Mouse (Mus musculus): ENCODE measurements around the gene Abcb5. TPM values are rescaled to one million over a fixed set of nuclear protein-coding genes. Genes with fewer than 3 reads are reported as not detected.

Gene Abcb5
- polyA plus RNA-seq, 1 experiment from 2014 or later, result not detected

- Histone ChIP-seq H3K27me3 (ENCODE audit: control insufficient read depth, insufficient read depth, low read length) (peaks cover 24% of the 10 kb centered on the region; the same call in 1 of the 2 replicates), H3K36me3 (ENCODE audit: control insufficient read depth, insufficient read depth, low read length) (no peaks in the 10 kb centered on the region), H3K9ac (ENCODE audit: low read length) (no peak overlapping the region), H3K4me3 (ENCODE audit: low read depth, low read length) (no peak overlapping the region), H3K27ac (replicated peaks) (no peak overlapping the region), H3K4me1 (replicated peaks; ENCODE audit: control insufficient read depth, insufficient read depth) (no peaks in the 10 kb centered on the region), H3K9me3 (ENCODE audit: control insufficient read depth, low read length) (no peaks in the 10 kb centered on the region), H3K4me2 (replicated peaks; ENCODE audit: low read depth) (no peak overlapping the region)
- 7% methylated on average over 2 of the region's 2 CpGs for WGBS
- TF ChIP-seq EP300 (optimal IDR thresholded peaks at IDR 0.05) (no peak), CTCF (IDR thresholded peaks at IDR 0.05; ENCODE audit: low read depth) (no peak)
- no peak for ATAC-seq (ENCODE audit: low FRiP score, low TSS enrichment)
- no peak for DNase-seq (ENCODE audit: low spot score)
Measured at GRCm38 (mm10) chr12:118838260-118838659, 128.0 kb downstream of the Abcb5 start.

- H3K27ac ChIP-seq (replicated peaks), result no peak overlapping the region
- WGBS, result 3% methylated on average over 11 of the region's 11 CpGs
- no peaks in the 10 kb centered on the region for H3K9me3 ChIP-seq (ENCODE audit: control insufficient read depth, low read length)
- DNase-seq (ENCODE audit: low spot score), result peak; percentile 14
- no peak for ATAC-seq (ENCODE audit: low FRiP score, low TSS enrichment)
- H3K4me2 ChIP-seq (replicated peaks; ENCODE audit: low read depth), result peak overlapping the region; percentile 79; the same call in 1 of the 2 replicates
- peaks cover 24% of the 10 kb centered on the region; the same call in 1 of the 2 replicates for H3K27me3 ChIP-seq (ENCODE audit: control insufficient read depth, insufficient read depth, low read length)
- TF ChIP-seq CTCF (IDR thresholded peaks at IDR 0.05; ENCODE audit: low read depth) (no peak), EP300 (optimal IDR thresholded peaks at IDR 0.05) (no peak)
- no peak overlapping the region for H3K9ac ChIP-seq (ENCODE audit: low read length)
- H3K36me3 ChIP-seq (ENCODE audit: control insufficient read depth, insufficient read depth, low read length), result no peaks in the 10 kb centered on the region
- peak overlapping the region; percentile 45; the same call in 1 of the 2 replicates for H3K4me3 ChIP-seq (ENCODE audit: low read depth, low read length)
- no peaks in the 10 kb centered on the region for H3K4me1 ChIP-seq (replicated peaks; ENCODE audit: control insufficient read depth, insufficient read depth)
Measured at GRCm38 (mm10) chr12:118837361-118837760, 128.9 kb downstream of the Abcb5 start.

GRCm38 (mm10) chr12:118836411-118837341 is 129.5 kb downstream of the Abcb5 start:
- WGBS, result 1% methylated on average over 65 of the region's 72 CpGs
- Histone ChIP-seq H3K4me3 (ENCODE audit: low read depth, low read length) (peak overlapping the region; percentile 45), H3K36me3 (ENCODE audit: control insufficient read depth, insufficient read depth, low read length) (no peaks in the 10 kb centered on the region), H3K4me2 (replicated peaks; ENCODE audit: low read depth) (peak overlapping the region; percentile 79), H3K9me3 (ENCODE audit: control insufficient read depth, low read length) (no peaks in the 10 kb centered on the region), H3K27ac (replicated peaks) (no peak overlapping the region), H3K9ac (ENCODE audit: low read length) (no peak overlapping the region), H3K4me1 (replicated peaks; ENCODE audit: control insufficient read depth, insufficient read depth) (no peaks in the 10 kb centered on the region), H3K27me3 (ENCODE audit: control insufficient read depth, insufficient read depth, low read length) (peaks cover 24% of the 10 kb centered on the region; the same call in 1 of the 2 replicates)
- no peak for TF ChIP-seq CTCF (IDR thresholded peaks at IDR 0.05; ENCODE audit: low read depth)
- TF ChIP-seq EP300 (optimal IDR thresholded peaks at IDR 0.05), result no peak
- DNase-seq (ENCODE audit: low spot score) (peak; percentile 47), ATAC-seq (ENCODE audit: low FRiP score, low TSS enrichment) (peak; percentile 56)

GRCm38 (mm10) chr12:118829881-118830280 is 136.3 kb downstream of the Abcb5 start:
- H3K9ac ChIP-seq (ENCODE audit: low read length), result no peak overlapping the region
- no peaks in the 10 kb centered on the region for H3K4me1 ChIP-seq (replicated peaks; ENCODE audit: control insufficient read depth, insufficient read depth)
- ATAC-seq (ENCODE audit: low FRiP score, low TSS enrichment) (no peak), DNase-seq (ENCODE audit: low spot score) (no peak)
- H3K36me3 ChIP-seq (ENCODE audit: control insufficient read depth, insufficient read depth, low read length), result no peaks in the 10 kb centered on the region
- no peaks in the 10 kb centered on the region for H3K27me3 ChIP-seq (ENCODE audit: control insufficient read depth, insufficient read depth, low read length)
- H3K4me3 ChIP-seq (ENCODE audit: low read depth, low read length), result no peak overlapping the region
- no peak for TF ChIP-seq EP300 (optimal IDR thresholded peaks at IDR 0.05)
- TF ChIP-seq CTCF (IDR thresholded peaks at IDR 0.05; ENCODE audit: low read depth), result no peak
- no peak overlapping the region for H3K4me2 ChIP-seq (replicated peaks; ENCODE audit: low read depth)
- H3K9me3 ChIP-seq (ENCODE audit: control insufficient read depth, low read length), result no peaks in the 10 kb centered on the region
- 80% methylated on average over 6 of the region's 6 CpGs for WGBS
- no peak overlapping the region for H3K27ac ChIP-seq (replicated peaks)

Other genes starting within 250 kb of the Abcb5 start
- gene Sp8, start 120.1 kb downstream of the Abcb5 start, polyA plus RNA-seq (2015; fragmentation: Nextera tagmentation; extraction: Ambion mirVana), result 0.02 TPM in 1 of 2 replicates, not detected in the other

Measured in stomach, postnatal 0 days (tissue).